Mouse (Mus musculus) lung, embryonic 15.5 days (tissue): ENCODE data around the gene Gbp10. TPM values are rescaled to one million over a fixed set of nuclear protein-coding genes. Genes with fewer than 3 reads are reported as not detected.
"Not testable (repeated sequence)": the region's sequence is repeated elsewhere in the genome, so short reads cannot be mapped to it uniquely, and the experiment has no call there.

ENCODE experiments used
- ATAC-seq: fragments of 200-750 bp; cut with Nextera tagmentation; 2 replicates; pipeline ENCODE4 v1.8.0; 2017; ENCODE audit warnings: moderate number of reproducible peaks, borderline replicate concordance; ENCODE audit not compliant: low FRiP score, low TSS enrichment; ENCODE audit errors: extremely low read depth
- H3K27ac ChIP-seq: fragments of 300-500 bp; sonication (generic); 2 replicates; pipeline ENCODE4 v1.5.1; 2015; ENCODE audit warnings: moderate library complexity, mild to moderate bottlenecking, inconsistent platforms
- H3K27me3 ChIP-seq: fragments of 300-500 bp; sonication (generic); 2 replicates; pipeline ENCODE4 v1.6.1; 2015; ENCODE audit warnings: inconsistent platforms
- H3K36me3 ChIP-seq: fragments of 300-500 bp; sonication (generic); 2 replicates; pipeline ENCODE4 v1.6.1; 2015; ENCODE audit warnings: inconsistent platforms
- H3K4me1 ChIP-seq: fragments of 300-500 bp; sonication (generic); 2 replicates; pipeline ENCODE4 v1.6.1; 2015; ENCODE audit warnings: inconsistent platforms
- H3K4me2 ChIP-seq: fragments of 300-500 bp; sonication (generic); 2 replicates; pipeline ENCODE4 v1.6.1; 2015; ENCODE audit warnings: inconsistent platforms, mild to moderate bottlenecking, moderate library complexity
- H3K4me3 ChIP-seq: fragments of 300-500 bp; sonication (generic); 2 replicates; pipeline ENCODE4 v1.5.1; 2015; ENCODE audit warnings: mild to moderate bottlenecking, inconsistent platforms
- H3K9ac ChIP-seq: fragments of 300-500 bp; sonication (generic); 2 replicates; pipeline ENCODE4 v1.6.1; 2015; ENCODE audit warnings: inconsistent platforms
- H3K9me3 ChIP-seq: fragments of 300-500 bp; sonication (generic); 2 replicates; pipeline ENCODE4 v1.6.1; 2016; ENCODE audit warnings: inconsistent platforms
- WGBS: fragments of 180-500 bp; shearing (Covaris S2); methylation state at CpG from one replicate; pipeline ENCODE4 v1.1.7; 2015; 5-methylcytosine and 5-hydroxymethylcytosine counted together
- polyA plus RNA-seq: library from polyadenylated mRNA; unstranded; fragments of >200 nt; fragmentation: Nextera tagmentation; extraction: Ambion mirVana; gene quantifications from 2 replicates; pipeline ENCODE4 v1.2.1, GENCODE M21; 2015

Gene Gbp10
- 0.27 TPM in 1 of 2 replicates, not detected in the other for polyA plus RNA-seq

DNA sequence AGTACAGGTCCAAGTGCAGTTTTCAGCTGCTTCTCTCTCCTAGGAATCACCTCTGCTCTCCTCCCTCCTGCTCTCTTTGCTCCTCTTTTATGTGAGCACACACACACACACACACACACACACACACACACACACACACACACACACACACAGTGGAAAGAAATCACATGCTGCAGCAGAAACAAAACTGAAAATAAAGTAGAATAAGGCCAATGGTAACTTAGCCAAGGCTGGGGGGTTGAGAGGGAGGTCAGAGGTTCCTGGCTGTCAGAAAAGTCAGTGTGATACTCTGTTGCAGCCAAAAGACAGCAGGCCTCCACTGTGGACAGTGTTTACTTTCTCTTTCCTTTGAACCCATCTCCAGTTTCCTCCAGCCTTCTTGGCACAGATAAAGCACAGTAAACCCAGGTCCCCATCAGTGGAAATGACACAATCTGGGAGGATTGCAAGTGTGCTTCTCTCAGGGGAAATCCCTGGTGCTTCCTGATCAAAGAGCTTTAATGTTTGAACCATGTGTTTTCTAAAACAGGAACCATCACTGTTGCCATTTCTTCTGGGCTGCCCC, at the start of gene Gbp10:
TSS of gene Gbp10 (minus strand) at position 51 of the 565 bp plus-strand sequence.
- H3K9ac ChIP-seq, H3K4me2 ChIP-seq, H3K36me3 ChIP-seq, H3K4me3 ChIP-seq, H3K9me3 ChIP-seq, H3K27me3 ChIP-seq, H3K4me1 ChIP-seq, H3K27ac ChIP-seq: not testable (repeated sequence)
- ATAC-seq, result peak; percentile 89; the same call in 1 of the 2 replicates

DNA sequence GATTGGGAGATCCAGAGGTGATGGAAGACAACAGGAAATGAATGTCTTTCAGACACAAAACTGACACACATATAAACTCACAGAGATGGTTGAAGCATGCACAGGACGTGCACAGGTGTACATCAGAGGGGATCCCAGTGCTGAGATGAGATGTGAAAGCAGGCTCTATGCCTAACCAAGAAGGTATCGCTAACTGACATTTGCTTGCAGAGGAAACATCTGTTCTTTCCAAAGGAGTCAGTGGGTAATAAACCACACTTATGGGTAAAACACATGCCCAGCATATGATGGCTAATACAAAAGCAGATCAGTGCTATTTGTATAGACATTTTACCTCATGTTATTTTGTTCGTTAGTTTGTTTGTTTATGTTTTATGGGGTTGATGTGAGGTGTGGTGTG, 21.3 kb upstream of the Gbp10 start:
- H3K4me1 ChIP-seq, H3K36me3 ChIP-seq, H3K4me3 ChIP-seq, H3K4me2 ChIP-seq, ATAC-seq, H3K27me3 ChIP-seq, H3K9me3 ChIP-seq, H3K27ac ChIP-seq, H3K9ac ChIP-seq: not testable (repeated sequence)
- WGBS, result 100% methylated on average over 1 of the region's 3 CpGs

DNA sequence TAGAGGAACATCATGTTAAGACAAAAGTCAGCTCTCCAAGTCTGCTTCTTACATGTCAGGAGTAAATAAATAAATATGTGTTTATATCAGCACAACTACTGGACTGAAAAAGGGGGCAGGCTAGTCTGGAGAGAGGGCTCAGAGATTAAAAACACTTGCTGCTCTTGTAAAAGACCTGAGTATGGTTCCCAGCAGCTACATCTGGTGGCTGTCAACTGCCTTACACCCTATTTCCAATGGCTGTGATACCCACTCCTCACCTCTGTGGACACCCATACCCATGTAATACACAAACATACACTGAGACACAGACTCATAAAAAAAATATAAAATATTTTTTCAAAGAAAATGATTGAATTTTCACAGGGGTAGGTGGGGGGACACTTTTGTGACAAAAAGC, 13.2 kb upstream of the Gbp10 start:
- no peak overlapping the region for H3K27ac ChIP-seq
- H3K4me1 ChIP-seq, result no peaks in the 10 kb centered on the region
- no peak overlapping the region for H3K4me2 ChIP-seq
- H3K27me3 ChIP-seq, result no peaks in the 10 kb centered on the region
- H3K9me3 ChIP-seq, result no peaks in the 10 kb centered on the region
- H3K4me3 ChIP-seq, result no peak overlapping the region
- ATAC-seq, result no peak
- no peaks in the 10 kb centered on the region for H3K36me3 ChIP-seq
- H3K9ac ChIP-seq, result no peak overlapping the region

DNA sequence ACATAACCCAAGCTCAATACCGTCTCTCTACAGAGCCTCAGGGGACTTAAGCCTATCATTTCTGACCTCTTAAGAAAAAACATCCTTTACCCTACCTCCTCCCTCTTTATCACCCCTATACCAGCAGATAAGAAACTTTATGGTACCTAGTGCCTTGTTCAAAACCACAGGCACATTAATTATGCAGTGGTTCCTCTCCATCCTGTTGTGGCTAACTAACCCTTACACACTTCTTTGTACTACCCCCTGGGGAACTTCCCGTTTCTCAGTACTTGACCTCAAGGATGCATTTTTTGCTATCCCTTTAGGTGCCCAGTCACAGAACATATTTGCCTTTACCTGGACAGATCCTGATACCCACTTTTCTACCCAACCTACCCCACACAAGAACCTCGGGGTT, 5.4 kb upstream of the Gbp10 start:
- H3K9me3 ChIP-seq, H3K4me1 ChIP-seq, H3K27me3 ChIP-seq, H3K36me3 ChIP-seq, H3K4me3 ChIP-seq, ATAC-seq, H3K9ac ChIP-seq, H3K27ac ChIP-seq, H3K4me2 ChIP-seq: not testable (repeated sequence)
- 75% methylated on average over 3 of the region's 3 CpGs for WGBS

DNA sequence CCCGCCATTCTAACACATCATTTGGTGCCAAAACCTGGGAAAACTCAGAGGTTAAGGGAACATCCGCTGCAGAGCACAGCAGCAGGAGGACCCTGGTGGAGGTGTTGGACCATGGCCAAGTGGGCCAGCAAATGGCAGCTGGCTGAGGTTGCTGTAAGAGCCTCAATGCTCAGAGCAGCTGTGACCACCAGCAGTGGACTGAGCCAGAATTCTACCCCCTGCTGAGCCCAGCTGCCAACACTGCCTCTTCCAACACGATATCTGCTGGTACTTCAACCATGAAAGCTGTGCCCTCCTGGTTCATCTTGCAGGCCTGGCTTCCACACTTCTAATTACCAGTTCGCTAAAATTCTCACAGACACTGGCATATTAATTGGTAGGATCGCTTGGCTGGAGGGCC, 1.6 kb upstream of the Gbp10 start:
- H3K36me3 ChIP-seq, result not testable (repeated sequence)
- WGBS, result 64% methylated on average over 5 of the region's 5 CpGs
- peak; percentile 62; the same call in 1 of the 2 replicates for ATAC-seq

DNA sequence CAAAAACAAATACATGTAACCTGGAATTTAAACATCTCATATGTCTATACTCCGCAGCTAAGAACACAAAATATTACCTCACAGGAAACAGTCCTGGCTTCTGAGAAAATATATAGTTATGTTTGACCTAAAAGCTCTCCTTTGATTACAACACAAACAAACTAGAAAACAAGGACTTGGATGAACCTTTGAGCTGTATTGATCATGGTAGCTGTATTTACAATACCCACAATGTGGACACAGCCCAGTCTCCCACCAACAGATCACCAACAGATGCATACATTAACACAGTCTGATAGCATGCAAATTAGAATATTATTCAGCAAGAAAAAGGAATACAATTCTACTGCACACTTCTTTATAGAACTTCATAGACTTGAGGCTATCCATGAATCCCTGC, 931 bp downstream of the Gbp10 start:
- ATAC-seq, H3K4me1 ChIP-seq, H3K9ac ChIP-seq, H3K36me3 ChIP-seq, H3K4me3 ChIP-seq, H3K9me3 ChIP-seq, H3K4me2 ChIP-seq, H3K27ac ChIP-seq, H3K27me3 ChIP-seq: not testable (repeated sequence)
- 81% methylated on average over 1 of the region's 1 CpGs for WGBS

More for the DNA sequence above, 1.6 kb upstream of the Gbp10 start:
- not testable (repeated sequence) for H3K9me3 ChIP-seq, H3K27ac ChIP-seq, H3K9ac ChIP-seq, H3K4me3 ChIP-seq, H3K4me1 ChIP-seq, H3K27me3 ChIP-seq, H3K4me2 ChIP-seq

DNA sequence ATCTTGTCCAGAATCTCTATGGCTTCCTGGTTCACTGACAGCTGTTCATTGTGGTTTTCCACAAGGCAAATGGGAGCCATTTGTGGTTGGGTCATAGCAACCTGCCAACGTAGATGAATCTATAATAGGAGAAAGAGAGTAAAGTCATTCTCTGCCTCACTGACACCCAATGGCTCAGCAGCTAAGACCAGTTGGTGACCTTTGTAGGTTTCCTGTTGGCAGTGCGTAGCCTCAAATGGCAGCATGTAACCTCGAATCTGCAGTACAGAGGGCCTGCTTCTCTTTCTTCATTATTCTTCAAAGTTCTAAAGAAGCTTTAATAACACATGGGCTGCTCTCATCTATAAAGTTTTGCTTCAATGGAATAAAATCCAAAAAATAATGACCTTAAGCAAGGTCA, 3.3 kb downstream of the Gbp10 start:
- H3K9ac ChIP-seq, H3K4me2 ChIP-seq, H3K27ac ChIP-seq, H3K4me3 ChIP-seq, H3K9me3 ChIP-seq, H3K27me3 ChIP-seq, H3K36me3 ChIP-seq, H3K4me1 ChIP-seq, ATAC-seq: not testable (repeated sequence)
- 81% methylated on average over 3 of the region's 3 CpGs for whole genome bisulfite sequencing

DNA sequence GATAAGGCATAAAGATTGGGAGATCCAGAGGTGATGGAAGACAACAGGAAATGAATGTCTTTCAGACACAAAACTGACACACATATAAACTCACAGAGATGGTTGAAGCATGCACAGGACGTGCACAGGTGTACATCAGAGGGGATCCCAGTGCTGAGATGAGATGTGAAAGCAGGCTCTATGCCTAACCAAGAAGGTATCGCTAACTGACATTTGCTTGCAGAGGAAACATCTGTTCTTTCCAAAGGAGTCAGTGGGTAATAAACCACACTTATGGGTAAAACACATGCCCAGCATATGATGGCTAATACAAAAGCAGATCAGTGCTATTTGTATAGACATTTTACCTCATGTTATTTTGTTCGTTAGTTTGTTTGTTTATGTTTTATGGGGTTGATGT, 30.4 kb downstream of the Gbp10 start:
- not testable (repeated sequence) for H3K27me3 ChIP-seq, H3K27ac ChIP-seq, H3K9ac ChIP-seq, H3K4me2 ChIP-seq, H3K4me1 ChIP-seq, H3K36me3 ChIP-seq, ATAC-seq, H3K4me3 ChIP-seq, H3K9me3 ChIP-seq
- WGBS, result no CpG with 5 or more reads among the region's 3 CpGs

DNA sequence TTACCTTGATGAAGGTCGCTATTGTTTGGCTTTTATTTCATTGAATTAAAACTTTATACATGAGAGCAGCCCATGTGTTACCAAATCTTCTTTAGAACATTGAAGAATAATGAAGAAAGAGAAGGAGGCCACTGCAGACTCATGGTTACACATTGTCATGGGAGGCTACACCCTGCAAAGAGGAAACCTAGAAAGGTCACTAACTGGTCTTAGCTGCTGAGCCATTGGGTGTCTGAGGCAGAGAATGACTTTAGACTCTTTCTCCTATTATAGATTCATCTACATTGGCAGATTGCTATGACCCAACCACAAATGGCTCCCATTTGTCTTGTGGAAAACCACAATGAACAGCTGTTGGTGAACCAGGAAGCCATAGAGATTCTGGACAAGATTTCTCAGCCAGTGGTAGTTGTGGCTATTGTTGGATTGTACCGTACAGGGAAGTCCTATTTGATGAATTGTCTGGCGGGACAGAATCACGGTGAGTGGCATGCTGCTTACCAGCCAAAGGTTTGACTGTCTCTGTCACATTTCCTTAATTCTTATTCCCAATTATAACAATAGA, 38.5 kb downstream of the Gbp10 start:
- not testable (repeated sequence) for H3K4me1 ChIP-seq, H3K4me2 ChIP-seq, H3K4me3 ChIP-seq, ATAC-seq, H3K36me3 ChIP-seq, H3K27me3 ChIP-seq, H3K9me3 ChIP-seq, H3K27ac ChIP-seq, H3K9ac ChIP-seq
- WGBS, result 84% methylated on average over 4 of the region's 4 CpGs

DNA sequence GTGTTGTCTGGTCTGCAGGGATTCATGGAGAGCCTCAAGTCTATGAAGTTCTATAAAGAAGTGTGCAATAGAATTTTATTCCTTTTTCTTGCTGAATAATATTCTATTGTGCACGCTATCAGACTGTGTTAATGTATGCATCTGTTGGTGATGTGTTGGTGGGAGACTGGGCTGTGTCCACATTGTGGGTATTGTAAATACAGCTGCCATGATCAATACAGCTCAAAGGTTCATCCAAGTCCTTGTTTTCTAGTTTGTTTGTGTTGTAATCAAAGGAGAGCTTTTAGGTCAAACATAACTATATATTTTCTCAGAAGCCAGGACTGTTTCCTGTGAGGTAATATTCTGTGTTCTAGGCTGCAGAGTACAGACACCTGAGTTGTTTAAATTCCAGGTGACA, 40.2 kb downstream of the Gbp10 start:
- H3K36me3 ChIP-seq, H3K27me3 ChIP-seq, ATAC-seq, H3K9ac ChIP-seq, H3K4me3 ChIP-seq, H3K4me1 ChIP-seq, H3K9me3 ChIP-seq, H3K4me2 ChIP-seq, H3K27ac ChIP-seq: not testable (repeated sequence)
- 85% methylated on average over 1 of the region's 1 CpGs for WGBS

DNA sequence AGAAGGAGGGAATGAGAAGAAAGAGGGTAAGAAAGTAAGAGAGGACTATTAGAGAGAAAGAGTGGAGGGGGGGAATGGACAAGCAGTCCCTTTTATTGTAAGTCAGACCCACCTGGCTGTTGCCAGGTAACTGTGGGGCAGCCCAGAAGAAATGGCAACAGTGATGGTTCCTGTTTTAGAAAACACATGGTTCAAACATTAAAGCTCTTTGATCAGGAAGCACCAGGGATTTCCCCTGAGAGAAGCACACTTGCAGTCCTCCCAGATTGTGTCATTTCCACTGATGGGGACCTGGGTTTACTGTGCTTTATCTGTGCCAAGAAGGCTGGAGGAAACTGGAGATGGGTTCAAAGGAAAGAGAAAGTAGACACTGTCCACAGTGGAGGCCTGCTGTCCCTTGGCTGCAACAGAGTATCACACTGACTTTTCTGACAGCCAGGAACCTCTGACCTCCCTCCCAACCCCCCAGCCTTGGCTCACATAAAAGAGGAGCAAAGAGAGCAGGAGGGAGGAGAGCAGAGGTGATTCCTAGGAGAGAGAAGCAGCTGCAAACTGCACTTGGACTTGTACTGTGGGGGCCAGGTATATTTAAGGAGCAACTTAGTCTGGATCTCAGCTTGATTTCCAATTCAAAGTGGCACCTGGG, 41.3 kb downstream of the Gbp10 start:
- H3K4me2 ChIP-seq, H3K9ac ChIP-seq, H3K27ac ChIP-seq, H3K4me3 ChIP-seq, H3K27me3 ChIP-seq, H3K36me3 ChIP-seq, H3K9me3 ChIP-seq, ATAC-seq, H3K4me1 ChIP-seq: not testable (repeated sequence)

DNA sequence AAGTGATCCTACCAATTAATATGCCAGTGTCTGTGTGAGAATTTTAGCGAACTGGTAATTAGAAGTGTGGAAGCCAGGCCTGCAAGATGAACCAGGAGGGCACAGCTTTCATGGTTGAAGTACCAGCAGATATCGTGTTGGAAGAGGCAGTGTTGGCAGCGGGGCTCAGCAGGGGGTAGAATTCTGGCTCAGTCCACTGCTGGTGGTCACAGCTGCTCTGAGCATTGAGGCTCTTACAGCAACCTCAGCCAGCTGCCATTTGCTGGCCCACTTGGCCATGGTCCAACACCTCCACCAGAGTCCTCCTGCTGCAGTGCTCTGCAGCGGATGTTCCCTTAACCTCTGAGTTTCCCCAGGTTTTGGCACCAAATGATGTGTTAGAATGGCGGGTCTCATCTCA, 43.0 kb downstream of the Gbp10 start:
- ATAC-seq, result not testable (repeated sequence)

DNA sequence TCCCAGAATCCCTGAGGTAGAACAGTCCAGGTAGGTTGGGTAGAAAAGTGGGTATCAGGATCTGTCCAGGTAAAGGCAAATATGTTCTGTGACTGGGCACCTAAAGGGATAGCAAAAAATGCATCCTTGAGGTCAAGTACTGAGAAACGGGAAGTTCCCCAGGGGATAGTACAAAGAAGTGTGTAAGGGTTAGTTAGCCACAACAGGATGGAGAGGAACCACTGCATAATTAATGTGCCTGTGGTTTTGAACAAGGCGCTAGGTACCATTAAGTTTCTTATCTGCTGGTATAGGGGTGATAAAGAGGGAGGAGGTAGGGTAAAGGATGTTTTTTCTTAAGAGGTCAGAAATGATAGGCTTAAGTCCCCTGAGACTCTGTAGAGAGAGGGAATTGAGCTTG, 46.8 kb downstream of the Gbp10 start:
- H3K9me3 ChIP-seq, H3K27ac ChIP-seq, ATAC-seq, H3K4me2 ChIP-seq, H3K9ac ChIP-seq, H3K4me3 ChIP-seq, H3K27me3 ChIP-seq, H3K36me3 ChIP-seq, H3K4me1 ChIP-seq: not testable (repeated sequence)
- 77% methylated on average over 2 of the region's 2 CpGs for WGBS

More for the DNA sequence above, 43.0 kb downstream of the Gbp10 start:
- not testable (repeated sequence) for H3K27me3 ChIP-seq, H3K27ac ChIP-seq, H3K4me1 ChIP-seq, H3K4me2 ChIP-seq, H3K9me3 ChIP-seq, H3K4me3 ChIP-seq, H3K9ac ChIP-seq, H3K36me3 ChIP-seq
- 81% methylated on average over 5 of the region's 5 CpGs for WGBS
